Mouse (Mus musculus): ENCODE measurements around the gene Wrap53.
"Not testable (repeated sequence)": the region's sequence is repeated elsewhere in the genome, so short reads cannot be mapped to it uniquely, and the experiment has no call there.

Wrap53 gene

DNA sequence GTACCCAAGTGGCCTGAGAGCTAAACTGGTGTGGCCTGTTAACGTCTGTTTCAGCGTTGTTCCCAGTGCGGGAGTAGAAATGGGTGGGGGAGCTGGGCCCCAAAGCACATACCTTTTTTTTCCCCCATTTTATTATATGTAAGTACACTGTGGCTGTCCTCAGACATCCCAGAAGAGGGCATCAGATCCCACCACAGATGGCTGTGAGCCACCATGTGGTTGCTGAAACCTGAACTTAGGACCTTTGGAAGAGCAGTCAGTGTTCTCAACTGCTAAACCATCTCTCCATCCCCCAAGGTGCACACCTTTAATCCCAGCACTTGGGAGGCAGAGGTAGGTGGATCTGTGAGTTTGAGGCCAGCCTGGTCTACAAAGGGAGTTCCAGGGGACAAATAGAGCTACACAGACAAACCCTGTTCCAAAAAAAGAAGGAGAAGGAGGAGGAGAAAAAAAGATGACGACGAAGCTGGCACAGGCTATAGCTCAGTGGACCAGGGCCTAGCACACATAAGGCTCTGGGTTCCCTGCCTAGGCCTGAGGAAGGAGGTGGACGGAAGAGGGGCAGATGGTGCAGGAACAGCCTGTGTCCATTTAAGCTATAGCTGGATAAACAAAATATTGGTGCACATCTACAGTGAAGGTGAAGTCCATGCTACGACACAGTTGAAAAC is 47.4 kb downstream of the Wrap53 start:
- no peak for DNase-seq (ENCODE audit: low spot score in 2 of 2)

DNA sequence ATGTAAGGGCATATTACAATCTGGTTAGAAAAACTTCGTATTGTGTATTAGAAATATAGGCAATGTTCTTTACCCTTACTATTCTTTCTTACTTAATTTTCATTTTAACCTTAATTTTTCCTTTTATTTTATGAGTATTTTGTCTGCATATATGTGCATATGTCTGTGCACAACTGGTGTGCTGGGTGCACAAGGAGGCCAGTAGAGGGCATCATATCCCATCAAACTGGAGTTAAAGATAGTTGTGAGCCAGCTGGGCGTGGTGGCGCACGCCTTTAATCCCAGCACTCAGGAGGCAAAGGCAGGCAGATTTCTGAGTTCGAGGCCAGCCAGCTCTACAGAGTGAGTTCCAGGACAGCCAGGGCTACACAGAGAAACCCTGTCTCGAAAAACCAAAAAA is 49.3 kb downstream of the Wrap53 start:
- not testable (repeated sequence) for DNase-seq (ENCODE audit: low spot score in 2 of 2)

DNA sequence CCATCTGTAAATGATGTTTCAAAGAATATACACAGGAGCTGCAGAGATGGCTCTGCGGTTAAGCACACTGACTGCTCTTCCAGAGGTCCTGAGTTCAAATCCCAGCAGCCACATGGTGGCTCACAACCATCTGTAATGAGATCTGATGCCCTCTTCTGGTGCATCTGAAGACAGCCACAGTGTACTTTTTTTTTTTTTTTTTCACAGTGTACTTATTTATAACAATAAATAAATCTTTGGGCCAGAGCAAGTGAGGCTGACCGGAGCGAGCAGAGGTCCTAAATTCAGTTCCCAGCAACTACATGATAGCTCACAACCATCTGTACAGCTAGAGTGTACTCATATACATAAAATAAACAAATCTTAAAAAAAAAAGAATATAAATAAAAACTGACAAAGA is 49.8 kb downstream of the Wrap53 start:
- not testable (repeated sequence) for DNase-seq (ENCODE audit: low spot score in 2 of 2)

DNA sequence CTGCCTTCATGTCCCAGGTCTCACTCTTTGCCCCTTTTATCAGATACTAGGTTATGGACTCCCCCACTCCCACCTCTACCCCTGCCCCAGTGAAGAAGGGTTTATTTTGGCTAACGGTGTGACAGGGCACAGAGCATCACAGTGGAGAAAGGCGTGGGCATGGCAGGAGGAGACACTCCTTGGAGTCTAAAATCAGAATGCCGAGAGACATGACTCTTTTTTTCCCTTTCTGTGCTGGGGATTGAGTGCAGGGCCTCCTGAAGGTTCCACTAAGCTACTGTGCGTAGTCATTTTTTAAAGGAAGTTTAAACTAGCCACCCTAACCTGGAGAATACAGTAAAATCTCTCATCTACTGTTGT is 52.0 kb downstream of the Wrap53 start:
- no peak for DNase-seq (ENCODE audit: low spot score in 2 of 2)

DNA sequence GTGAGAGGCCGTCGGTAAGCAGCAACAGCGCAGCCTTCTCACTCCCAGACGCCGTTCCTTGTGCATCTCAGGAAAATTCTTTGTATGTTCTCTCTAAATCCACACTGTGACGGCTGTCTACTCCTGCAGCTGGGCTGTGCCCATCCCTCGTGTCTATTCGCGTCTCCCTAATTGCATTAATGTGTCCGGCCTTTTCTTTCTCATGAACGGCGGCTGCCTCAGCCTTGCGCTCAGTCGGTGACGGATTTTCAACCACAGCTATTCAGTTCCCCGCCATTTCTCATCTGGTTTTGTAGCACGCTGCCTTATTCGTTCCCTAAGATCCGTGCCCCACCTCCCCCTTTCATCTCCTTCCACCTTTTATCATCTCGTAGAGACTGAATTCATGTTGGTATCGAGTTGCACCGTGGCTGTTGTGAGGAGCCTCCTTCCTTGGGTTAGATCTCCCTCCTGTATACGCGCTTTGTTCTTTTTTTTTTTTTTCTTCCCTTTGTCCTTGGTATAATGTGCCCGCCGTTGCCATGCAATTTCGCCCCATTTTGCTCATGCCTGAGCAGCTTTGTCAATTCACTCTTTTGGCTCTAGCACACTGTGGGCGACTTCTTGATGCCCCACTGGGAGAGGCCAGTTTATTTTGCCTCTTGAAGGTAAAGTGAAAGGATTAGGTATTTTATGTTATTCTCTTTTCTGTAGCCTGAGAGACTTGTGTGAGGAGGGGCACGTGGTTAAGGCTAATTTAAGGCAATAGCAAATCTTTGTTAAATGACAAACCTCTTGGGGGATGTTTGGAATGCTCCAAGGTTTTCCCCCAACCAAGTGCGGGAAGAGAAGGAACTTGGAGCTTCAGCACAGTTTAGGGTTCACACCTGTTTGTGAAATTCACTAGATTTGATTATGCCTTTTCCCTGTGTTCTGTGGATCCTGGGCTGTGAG is 52.7 kb downstream of the Wrap53 start:
- DNase-seq (ENCODE audit: low spot score in 2 of 2) = no peak

DNA sequence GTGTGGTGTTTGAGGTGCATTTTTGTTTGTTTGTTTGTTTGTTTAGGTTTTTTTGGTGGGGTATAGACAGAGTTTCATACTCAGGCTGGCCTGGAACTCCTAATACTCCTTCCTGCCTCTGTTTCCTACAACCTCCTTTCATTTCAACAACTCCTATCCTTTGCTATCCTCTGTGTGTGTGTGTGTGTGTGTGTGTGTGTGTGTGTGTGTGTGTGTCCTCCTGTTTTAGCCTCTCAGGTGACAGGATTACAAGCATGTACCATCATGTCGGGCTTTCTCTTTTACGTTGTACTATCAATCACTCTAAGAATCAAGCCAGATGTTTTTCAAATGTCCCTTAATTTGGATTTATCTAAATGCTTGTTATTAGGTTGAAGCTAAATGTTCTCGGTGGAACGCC is 53.4 kb downstream of the Wrap53 start:
- no peak for DNase-seq (ENCODE audit: low spot score in 2 of 2)

DNA sequence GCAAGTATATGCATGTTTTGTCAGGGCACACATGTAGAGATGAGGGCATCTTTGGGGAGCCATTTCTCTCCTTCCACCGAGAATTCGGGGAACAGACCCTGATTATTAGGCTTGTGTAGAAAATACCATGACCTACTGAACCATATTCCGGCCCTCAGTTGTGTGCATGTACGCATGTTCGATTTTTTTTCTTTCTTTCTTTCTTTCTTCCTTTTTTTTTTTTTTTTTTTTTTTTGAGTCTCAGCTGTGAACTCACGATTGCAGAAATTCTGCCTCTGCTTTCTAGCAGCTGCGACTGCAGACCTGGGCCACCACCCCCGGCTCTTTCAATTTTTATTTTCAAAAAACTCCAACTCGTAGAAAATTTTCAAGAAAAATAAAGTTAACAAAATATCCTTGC is 54.4 kb downstream of the Wrap53 start:
- DNase-seq (ENCODE audit: low spot score in 2 of 2) = no peak

DNA sequence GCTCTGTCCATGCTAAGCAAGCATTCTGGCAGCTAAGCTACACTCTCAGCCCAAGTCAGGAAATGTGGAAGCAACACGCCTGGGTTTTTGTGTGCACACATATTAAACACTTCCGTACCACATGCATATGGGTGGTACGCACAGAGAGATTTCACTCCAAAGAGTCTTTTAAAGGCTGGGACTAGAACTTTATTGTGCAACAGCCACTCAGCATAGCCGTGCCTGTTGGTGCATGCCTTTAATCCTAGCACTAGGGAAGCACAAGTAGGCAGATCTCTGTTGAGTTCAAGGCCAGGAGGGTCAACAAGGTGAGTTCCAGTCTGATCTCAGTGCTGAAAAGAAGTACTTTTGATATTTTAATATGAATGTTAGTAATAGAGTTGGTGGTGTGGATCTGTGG is 56.4 kb downstream of the Wrap53 start:
- no peak for DNase-seq (ENCODE audit: low spot score in 2 of 2)

DNA sequence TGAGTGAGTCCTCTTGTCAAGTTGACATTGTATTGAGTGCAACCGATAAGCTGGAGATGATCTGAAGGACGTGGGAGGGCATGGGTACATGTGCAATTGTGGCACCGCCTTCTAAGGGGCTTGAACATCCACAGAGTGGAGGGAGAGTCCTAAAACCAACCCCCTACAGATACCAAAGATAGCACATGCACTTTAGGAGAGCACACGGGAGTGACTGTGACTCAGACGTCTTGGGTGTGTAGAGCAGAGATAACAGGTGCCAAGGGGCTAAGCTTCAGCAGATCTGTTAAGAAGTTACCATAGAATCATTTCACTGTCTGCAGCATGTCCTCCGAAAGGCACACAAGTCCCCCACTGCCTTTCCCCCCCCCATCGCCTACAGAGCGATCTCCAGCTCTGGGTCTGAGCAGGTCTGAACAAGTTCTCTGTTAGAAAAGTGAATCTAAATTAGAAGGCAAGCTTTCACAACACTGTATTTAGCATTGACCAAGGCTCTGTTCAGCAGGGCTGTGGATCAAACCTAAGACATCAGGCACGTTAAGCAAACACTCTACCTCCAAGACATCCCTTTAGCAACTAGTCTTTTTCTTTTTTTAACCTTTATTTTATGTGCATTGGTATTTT is 58.4 kb downstream of the Wrap53 start:
- no peak for DNase-seq (ENCODE audit: low spot score in 2 of 2)

DNA sequence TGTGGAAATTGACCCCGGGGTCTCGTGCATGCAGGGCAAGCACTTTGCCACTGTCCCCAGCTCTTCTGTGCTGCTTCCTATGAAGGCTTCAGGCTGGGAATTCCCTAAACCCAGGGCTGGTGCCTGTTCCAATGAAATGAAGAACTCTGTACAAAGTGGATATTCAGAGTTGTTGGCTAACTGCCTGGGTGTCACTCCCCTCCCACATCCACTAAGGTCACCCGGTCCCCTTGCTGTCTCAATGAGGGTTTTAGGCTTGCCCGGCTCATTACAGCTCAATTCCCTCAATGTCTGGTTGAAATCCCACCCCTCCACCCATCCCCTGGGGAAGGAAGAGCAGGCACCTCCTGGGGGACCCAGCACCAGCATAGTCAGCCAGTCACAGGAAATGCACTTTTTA is 60.1 kb downstream of the Wrap53 start:
- no peak for DNase-seq (ENCODE audit: low spot score in 2 of 2)

DNA sequence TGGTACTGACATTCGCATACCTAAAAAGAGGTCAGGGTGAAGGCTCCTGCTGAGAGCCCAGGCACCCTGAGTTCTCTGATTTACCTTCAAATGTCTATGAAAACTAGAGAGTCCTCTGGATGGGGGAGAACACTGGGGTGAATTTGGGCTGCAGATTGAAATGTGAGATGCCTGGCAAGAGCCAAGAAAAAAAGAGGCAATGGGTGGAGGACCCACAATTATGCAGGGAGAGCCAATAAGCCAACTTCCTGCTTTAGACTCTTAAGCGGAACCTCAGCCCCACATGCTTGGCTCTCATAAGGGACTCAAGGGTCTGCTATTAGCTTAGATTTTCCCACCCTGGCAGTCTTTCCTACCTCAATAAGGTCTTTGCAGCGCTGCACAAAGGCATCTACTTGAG is 63.4 kb downstream of the Wrap53 start:
- no peak for DNase-seq (ENCODE audit: low spot score in 2 of 2)

DNA sequence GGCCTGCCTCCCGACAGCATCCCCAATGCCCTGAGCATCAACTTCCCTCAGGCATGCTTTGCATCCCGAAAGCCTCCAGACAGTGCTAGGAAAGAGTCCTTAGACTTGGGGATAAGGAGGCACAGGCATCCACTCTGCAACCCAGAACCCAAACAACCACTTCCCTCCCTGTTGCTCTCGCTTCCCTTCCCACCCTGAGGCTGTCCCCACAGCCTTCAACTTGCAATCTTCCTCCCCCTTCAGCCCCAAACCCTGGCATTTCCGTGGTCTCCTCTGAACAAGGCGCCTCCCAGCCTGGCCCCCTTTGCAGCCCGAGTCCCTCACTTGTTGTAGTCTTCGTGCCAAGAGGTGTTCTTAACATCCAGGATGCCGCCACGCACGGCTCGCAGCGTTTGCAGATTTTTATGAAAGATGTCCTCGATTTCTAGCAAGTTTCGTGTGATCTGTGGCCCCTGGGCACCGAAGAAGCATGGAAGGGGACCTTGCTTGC is 63.9 kb downstream of the Wrap53 start:
- no peak for DNase-seq (ENCODE audit: low spot score in 2 of 2)

DNA sequence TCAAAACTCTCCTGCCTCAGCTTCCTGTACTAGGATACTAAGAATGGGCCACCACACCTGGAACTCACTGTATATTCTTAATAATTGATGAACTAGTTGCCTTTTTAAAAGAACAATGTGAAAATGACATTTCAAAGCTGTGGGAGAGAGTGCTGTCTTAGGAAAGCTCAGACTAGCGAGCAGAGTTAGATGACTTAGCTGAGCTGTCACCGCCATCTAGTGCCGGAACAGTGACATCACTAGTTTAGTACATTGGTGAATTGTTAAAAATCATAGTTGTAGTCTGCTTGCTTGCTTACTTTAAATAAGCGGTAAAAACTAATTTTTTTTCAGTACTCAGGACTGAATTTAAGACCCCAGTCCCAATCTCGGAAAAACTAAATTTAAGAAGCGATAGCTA is 66.2 kb downstream of the Wrap53 start:
- peak; percentile 44 to 75 for DNase-seq (ENCODE audit: low spot score in 2 of 2)

Data from spleen, postnatal 4 days (tissue).